Mouse (Mus musculus) right cerebral cortex, postnatal 25 days (tissue): ENCODE measurements around the gene Adssl1.
A peak's percentile ranks its signal among the peaks of the same experiment; 100 is the strongest.

Experiments
- DNase-seq: peaks from one replicate; pipeline ENCODE4 v3.0.0; 2022

The Adssl1 gene

DNA sequence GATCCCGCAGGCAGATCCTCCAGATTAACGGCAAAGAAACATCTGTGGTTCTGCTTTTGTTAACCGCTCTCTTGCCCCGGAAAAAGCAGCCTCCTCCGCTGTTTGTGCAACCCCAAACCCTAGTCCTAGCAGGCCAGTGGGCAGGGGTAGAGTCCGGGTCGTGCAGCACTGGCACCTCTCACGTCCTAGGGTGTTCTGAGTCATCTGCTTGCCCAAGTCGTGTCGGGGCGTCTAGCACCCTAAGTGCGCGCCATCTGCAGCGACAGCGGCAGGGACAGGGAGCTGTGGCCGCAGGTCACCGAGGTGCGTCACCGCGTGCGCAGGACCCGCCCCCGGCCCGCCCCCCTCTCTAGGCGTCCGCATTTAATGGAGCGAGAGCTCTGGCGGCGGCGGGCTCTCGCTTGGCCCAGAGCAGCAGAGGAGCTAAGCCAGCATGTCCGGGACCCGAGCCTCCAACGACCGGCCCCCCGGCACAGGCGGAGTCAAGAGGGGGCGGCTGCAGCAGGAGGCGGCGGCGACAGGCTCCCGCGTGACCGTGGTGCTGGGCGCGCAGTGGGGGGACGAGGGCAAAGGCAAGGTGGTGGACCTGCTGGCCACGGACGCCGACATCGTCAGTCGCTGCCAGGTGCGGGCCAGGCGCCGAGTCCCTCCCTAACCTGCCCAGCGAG, at the start of gene Adssl1:
TSS of gene Adssl1 (plus strand) at position 360 of the 668 bp plus-strand sequence.
- DNase-seq = no peak

DNA sequence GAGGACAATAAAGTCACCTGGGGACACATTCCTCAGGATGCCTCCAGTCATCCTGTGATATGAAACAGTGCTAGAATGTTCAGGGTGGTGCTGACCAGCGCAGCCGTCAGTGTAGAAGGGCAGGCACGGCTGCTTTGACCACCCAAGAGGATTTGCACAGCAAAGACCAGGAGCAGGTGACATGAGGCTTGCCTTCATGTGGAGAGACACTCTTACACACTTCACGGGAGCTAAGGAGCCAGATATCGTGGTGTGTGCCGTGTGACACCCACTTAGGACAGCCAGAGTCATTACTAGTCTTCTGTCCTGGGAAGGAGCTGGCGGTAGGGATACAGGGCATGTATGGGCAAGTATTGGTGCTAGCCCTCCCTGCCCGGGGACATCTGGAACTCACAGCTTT, 49.7 kb upstream of the Adssl1 start:
- DNase-seq = no peak

DNA sequence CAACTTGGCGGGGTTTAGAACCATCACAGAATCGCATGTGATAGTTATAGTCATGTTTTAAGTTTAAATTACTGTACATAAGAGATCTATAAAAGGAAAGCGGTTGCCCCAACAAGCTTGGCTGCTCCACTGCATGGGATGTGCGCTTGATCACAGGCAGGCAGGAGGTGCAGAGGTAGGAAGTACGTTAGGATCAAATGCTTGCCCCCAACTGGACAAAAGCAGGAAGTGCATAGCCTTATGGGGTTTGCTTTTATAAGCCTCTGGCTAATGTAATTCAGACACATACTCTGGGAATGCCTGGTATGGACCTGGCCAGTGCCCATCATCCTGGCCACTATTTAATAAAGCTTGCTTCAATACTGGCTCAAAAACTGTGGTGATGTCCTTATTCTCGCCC, 48.8 kb upstream of the Adssl1 start:
- DNase-seq = no peak

DNA sequence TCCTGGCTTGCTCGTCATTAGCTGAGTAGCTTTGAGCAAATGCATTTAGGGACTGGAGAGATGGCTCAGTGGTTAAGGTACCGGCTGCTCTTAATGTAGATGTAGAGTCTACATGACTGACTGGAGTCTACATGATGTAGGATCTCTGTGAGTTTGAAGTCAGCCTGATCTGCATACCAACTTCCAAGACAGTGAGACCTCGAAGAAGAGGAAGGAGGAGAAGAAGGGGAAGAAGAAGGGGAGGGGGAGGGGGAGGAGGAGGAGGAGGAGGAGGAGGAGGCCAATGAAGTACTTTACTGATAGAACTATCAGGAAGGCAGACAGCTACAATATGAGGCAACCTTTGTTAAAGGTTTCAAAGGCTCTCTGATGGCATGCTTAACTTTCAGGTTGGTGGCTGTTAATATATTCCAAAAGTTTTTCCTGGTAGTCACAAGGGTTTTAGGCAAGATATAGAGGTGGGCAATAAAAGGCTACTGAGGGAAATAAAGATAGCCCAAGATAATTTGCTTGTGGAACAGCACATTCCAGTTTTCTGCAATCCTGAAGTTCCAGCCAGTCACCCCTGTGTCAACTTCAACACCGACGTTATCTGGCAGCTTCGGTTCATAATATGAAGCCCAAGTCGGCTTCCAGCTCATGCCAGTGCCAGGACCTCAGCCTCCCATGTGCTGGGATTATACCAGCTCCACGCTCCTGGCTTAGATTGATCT, 44.4 kb upstream of the Adssl1 start:
- no peak for DNase-seq

DNA sequence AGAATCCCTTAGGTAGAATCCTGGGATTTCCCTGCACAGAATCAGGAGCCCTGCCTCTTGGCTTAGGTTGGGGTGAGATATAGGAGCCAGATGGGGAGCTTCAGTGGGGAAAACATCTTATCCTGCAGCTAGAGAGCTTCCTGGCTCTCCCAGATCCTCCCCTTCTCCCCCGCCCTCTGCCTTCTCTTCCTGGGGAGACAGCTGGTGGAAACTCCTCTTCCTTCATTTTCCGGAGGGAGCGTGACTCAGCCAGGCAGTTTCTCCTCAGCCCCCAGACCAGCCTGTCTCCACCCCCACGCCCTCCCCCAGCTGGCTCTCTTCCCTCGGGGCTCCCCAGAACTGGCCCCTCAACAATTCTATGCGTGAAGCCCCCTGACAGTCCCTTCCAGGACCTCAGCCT, 43.5 kb upstream of the Adssl1 start:
- DNase-seq = peak; percentile 76

DNA sequence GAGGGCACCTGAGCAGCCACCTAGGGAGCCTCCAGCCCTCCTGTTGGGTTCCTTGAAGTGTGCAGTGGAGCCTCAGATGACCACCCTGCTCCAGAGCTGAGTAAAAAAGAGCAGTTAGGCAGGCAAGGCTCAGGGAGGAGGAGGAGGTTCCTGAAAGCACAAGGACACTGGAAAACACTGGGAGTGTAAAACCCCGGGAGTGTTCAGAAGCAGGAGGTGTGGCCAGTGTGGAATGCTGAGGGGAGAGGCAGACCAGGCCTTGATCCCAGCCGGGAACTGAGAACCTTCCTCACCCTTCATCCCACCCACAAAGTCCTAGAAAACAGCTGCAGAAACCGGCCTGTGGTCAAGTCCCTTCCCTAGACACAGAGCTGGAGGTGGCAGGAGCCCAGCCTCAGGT, 43.1 kb upstream of the Adssl1 start:
- no peak for DNase-seq

DNA sequence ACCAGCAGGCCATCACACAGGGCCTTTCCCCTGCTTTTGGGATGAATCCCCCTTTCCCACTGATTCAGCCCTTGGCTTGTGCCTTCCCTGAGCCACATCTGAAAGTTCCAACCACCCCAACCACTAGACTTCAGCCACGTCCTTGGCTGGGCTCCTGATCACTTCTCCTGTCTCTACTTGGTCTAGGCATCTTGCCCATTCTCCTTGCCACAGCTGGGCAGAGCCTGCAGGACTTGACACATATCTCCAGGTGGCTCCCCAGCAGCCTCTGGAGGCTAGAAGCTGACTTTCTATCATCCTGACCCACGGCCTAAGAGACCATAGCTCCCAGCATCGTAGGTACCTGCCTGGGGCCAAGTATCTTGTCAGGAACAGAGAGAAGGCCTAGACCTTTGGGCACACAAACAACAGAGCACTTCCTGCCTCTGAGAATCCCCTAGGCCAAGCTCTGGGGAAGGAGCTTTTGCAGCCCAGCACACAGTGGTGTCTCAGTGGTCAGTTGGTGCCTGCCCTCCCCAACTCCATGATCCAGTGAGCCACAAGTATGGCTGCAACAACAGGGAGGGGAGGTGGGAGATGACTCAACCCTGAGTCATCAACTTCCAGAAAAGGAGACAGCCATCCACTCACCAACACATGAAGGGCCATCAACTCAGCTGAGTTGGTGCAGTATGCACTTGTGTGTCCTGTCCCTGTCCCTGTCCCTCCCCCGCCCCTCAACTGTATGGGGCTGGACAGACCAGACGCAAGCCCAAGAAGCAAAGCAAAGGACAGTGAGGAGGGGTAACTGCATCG, 41.4 kb upstream of the Adssl1 start:
- no peak for DNase-seq

DNA sequence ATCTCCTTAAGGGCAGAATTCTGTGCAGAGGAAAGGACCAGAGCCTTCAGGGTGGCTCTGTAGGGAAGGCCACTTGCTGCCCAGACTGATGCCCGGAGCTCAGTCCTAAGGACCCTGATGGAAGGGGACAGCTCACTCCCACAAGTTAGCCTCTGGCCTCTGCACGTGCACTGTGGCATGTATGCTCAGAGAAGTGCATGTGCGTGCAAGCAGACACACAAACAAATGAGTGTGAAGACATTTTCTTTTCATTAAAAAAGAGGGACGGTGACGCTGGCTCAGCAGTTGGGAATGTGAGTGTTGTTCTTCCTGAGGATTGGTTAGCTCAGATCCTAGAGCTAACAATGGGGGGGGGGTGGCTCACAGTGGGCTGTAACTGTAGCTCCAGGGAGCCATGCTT, 40.4 kb upstream of the Adssl1 start:
- no peak for DNase-seq

DNA sequence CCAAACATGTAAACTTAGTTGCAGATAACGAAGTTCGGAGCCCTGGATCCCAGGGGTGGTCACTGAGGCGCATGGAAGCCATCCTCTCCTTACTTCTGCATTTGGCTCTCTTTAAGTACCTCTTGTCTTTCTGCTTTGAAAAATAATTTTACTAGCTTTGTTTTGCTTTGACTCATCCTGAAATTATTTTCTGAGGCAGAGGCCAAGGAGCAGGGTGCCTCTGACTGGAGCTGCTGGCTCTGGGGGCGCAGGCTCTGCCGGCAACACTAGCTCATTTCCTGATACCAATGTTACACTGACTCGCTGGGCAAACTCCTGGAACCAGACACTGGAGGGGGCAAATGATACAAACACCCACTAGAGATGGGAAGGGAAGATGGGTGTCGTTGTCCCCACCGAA, 39.9 kb upstream of the Adssl1 start:
- DNase-seq = no peak

DNA sequence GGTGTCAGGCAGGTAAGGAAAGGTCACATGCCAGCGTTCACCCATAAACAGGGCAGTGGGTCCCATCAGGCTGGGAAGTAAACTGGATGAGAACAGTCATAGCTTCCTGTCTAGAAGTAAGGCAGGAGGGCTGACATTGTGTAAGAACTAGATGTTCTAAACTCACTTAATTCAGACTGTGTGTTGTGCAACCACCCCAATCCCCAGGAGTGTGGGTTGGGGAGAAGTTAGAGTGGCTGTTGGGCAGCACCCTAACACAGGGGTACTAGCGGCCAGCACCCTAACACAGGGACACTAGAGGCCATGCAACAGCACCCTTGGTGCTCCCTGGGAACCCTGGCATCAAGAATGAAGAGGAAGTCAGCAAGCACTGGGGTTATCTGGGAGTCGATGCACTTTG, 38.7 kb upstream of the Adssl1 start:
- DNase-seq = no peak

DNA sequence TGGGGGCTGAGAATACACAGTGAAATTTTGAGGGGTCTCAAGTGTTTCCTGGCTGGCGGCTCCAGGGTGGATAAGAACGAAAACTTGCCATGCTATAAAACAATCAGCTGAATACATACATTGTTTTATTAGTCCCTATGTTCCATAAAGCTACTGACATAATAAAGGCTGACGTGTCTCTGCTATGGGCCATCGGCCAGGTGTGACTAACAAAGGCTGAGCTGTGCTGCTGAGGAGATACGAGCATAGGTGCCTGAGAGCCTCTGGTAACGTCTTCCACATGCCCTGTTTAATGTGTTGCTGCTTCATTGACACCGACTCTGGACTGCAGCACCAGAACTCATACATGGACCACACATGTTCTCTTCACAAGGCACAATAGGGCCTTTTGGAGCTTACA, 34.9 kb upstream of the Adssl1 start:
- no peak for DNase-seq

DNA sequence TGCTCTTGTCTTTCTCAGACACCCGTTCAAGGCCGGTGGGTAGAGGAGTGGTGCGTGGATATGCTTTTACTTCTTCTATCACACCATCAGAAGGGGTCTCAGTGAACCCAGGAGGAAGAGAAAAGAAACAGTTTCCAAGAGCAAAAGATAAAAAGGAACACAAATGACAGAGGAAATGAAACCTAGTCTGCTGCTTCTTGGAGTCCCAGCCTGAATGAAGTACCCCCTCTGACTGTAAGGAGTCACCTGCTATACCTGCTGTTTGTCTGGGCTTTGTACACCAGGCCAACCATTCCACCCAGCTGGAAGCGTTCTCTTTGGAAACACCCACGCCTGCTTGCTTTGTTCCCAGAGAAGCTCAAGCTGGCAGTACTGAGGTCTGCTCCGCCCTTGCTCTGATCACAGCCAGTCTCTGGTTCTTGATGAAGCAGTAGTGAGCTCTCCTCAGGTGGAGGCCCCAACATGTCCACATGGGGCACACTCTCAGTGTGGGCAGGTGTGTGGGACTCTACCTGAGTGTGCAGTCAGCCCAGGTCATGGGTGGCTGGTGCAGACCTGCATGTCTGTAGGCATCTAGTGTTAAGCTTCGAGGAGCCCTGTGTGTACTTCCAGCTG, 33.8 kb upstream of the Adssl1 start:
- DNase-seq = no peak

DNA sequence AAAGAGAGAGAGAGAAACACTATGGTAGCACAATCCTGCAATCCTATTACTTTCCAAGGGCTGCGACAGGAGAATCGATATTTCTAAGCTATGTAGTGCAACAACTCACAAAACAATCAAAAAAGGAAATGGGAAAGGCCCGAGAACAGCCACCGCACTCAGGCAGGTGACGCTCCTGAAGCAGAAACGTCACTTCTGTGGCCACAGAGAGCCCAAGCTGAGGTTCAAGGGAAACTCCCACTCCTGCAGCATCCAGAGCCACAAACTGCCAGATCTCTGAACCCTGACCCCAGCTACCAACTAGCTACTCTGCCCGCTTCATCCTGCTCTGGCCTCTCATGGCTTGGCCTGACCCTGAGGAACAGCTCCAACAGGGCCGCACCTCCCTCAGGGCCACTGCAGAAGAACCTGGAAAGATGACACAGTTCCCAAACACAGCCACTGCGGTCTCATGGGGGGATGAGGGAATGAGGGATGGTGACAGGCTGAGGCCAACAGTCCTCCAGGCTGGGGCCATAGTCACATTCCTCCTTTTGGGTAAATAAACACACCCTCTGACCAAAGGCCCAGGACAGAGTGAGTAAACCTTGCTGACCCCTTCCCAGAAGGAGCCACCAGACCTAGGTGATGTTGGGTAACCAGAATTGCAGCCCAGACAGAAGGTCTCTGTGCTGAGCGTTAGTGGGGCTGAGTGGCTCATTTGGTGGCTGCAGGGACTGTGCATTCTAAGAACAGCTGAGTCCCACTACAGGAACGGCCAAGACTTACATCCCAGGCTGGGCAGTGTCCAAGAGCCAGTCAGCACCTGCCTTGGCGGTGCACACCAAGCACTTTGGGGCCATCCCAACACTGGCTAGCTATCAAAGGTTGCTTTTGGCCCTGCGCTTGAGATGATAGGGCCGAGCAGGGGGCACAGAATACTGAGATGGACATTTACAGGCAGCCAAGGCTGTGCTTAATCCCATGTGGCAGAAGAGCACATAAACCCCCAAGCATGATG, 32.4 kb upstream of the Adssl1 start:
- DNase-seq = no peak

DNA sequence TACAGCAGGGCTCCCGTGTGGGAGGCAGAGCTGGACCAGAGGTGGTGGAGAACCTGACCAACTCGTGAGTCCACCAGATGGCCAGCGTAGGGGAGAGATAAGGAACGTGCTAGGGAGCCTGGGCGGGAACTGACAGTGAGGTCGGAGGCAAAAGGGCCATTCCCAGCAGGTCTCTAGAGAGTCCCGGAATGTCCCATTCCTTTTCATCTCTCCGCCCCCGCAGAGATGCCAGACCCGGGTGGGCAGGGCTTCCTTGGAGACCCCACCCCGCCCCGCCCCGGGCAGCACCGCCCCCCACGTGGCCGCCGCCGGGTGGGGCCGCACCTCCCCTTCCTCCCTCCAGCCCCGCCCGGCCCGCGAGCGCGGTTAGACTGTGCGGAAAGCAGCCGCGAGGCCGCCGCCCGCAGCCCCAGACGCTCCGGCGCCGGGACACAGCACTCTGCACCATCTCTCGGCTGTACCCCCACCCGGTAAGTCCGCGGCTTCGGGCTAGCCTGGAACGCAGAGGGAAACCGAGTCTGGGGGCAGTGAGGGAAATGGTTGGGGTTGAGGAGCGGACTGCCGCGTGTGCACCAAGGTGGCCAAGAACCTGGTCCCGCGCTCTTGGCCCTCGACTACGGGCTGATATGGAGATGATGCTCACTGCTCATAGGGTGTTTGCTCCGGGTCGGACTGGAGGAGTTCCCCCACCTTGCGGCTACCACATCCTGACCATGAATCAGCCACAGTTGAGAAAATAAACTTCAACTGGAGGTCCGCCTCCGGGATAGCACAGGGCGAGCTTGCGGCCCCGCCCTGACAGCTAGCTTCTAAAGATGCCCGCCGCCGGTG, 31.2 kb upstream of the Adssl1 start, which contains the start of gene Inf2:
TSS of gene Inf2 (plus strand) at position 359 of the 831 bp plus-strand sequence.
- peak; percentile 84 for DNase-seq

DNA sequence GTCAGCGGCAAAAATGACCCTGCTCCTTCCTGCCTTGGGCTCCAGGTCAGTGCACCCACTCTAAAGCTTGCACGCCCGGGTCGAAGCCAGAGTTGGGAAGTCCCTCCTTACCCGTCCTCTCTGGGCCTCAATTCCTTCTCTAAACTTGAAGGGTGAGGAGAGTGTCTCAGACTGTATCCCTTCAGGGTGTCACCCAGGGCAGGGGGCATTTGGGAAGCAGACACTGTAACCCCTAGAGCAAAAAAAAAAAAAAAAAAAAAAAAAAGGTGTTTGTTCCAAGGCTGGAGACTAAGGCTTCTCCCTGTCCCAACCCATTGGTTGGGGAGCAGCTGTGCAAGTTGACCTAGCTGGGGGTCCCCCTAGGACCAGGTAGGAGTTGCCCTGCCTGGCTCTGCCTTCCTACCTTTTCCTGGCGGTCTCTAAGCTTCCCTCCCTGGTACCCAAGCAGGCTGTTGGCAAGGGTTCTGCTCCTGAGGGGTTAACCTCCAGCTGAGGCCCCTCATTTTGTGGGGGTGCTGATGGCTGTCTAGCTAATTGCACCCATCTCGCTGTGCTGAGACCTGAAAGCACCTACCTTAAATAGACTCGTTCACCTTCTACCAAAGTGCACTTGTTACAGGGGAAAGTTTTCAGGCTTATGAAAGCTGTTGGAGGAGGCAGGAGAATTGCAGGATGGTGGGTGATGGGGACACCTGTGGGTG, 30.2 kb upstream of the Adssl1 start:
- DNase-seq = no peak

DNA sequence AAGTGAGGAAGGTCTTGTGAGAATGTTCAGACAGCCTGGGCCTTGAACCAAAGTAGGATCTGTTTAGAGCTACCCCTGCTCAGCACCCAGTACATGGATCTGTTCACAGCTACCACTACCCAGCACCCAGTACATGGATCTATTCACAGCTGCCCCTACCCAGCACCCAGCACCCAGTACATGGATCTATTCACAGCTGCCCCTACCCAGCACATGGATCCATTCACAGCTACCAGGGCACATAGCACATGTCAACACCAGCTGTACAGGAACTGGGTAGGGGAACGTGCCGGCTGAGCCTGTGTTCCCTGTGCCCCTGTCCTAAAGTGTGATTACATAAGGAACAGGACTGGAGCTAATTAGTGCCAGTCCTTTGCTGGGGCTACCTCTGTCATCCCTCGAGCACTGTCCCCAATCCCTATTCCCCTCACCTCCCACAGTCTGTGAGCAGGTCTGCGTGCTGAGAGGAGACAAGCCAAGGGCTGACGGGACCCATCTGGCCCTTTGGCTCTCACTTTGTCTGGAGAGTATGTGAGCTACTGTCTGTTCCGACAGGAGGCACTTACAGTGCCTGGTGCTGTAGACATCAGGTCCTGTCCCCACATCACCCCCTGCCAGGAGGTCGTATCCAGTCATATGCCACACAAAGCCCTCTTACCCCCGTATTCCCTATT, 29.1 kb upstream of the Adssl1 start:
- DNase-seq = no peak

DNA sequence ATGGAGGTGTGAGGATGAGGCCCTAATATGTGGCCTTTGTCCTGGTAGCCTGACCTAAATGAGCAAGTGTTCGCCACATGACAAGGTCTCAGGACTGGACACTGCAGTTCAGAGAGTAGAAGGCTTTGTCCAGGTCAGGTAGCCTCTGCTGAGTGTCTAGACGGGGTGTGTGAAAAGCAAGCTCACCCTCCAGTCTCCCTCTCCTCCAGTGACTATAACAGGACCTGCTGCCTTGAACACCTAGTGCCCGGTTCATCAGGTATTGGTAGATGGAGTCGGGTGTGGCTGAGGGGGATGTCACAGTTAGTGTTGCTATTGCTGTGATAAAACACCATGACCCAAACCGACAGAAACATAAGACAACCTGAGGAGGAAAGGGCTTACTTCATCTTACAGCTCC, 28.6 kb upstream of the Adssl1 start:
- no peak for DNase-seq

DNA sequence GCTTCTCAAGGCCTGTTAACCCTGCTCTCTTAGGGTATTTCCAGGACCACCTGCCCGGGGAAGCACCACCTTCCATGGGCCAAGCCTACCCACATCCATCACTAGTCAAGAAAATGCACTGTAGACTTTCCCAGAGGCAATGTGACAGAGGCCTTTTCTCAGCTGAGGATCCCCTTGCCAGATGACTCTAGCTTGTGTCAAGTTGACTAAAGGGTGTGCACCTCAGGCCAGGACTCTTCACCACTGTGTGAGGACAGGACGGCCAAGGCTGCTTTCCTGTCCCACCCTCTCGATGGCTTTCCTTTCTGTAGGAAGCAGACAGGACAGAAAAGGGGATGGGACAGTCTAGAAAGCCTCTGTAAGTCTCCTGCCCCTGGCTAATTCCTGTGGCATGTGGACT, 28.1 kb upstream of the Adssl1 start:
- DNase-seq = no peak

DNA sequence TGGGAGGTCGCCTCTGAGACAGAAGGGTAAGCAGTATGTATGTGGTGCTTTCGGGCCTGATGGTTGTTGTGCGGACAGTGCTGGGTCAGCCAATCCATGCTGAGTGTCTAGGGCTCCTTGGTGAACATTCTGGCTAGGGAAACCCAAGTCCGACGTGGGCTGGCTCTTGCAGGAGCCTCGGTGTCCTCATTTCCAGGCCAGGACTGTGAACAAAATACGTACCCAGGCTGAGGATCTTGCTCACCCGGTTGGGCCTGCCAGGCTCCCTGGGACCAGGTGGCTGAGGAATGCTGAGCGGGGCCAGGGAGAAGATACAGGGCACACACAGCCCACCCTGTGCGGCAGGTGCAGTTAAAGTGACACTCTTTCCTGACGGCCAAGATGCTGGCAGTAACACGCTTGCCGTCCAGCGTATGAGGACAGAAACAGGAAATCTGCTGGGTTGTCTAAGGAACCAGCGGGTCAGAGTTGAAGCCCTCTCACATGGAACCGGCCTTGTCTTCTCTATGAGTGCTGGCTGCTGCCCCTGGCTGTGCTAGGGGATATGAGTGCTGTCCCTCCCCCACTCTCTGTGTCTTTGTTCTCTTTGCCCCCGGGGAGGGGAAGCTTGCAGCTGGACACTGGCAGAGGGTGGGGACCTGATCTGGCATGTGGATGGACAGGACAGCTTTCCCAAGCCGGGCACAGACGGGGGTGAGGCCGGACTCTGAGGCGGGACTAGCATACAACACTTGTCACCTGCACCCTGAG, 26.7 kb upstream of the Adssl1 start:
- no peak for DNase-seq
